Mouse (Mus musculus): ENCODE data around the gene Armcx3.

DNA sequence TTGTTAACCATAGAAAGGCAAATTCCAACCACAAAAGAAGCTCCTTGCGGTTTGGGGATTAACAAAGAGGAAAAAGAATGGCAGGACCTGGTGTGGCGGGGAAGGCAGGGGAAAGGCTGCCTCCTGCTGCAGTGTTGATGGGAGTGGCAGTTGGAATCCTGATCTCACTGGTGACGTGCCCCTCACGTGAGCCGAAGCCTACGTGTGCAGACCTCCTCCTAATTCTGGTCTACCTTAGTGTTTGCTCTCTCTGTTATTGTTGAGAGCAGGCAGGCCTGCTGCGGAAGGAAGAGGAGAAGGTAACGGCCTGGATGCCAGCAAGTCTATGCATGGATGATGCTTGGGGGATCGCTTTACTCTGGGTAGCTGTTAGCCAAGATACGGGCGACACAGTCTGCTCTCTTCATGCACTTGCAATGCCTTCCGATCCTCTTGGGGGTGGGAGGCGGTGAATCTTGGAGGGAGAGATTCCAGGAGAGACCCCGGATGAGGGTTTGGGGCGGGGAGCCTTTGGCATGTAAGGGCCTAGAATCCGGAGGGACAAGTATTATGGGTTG lies 38.6 kb upstream of the Armcx3 start, which contains the start of gene Armcx1:
- TF ChIP-seq CTCF (IDR thresholded peaks at IDR 0.05; ENCODE audit: borderline replicate concordance, insufficient read depth, low read length) = no peak; the same call in 1 of the 2 replicates
- TF ChIP-seq POLR2A (IDR thresholded peaks at IDR 0.05; ENCODE audit: low read depth, low read length) = peak; percentile 91
